Mouse (Mus musculus): ENCODE measurements at regions not wholly inside any gene's neighbourhood (a gene's known extent, or its start where the extent isn't known, plus 50 kb on each side); places are given as distances from the start of the nearest gene placed in this dataset.

GRCm38 (mm10) chr11:20930045-20930444, 99.2 kb upstream of the Lgalsl start:
- DNase-seq: no peak

GRCm38 (mm10) chr11:20930573-20930972, 99.7 kb upstream of the Lgalsl start:
- DNase-seq: no peak

- DNase-seq: peak; percentile 24
Observed at GRCm38 (mm10) chr11:20934191-20935062, 103.6 kb upstream of the Lgalsl start.

- no peak for DNase-seq
Observed at GRCm38 (mm10) chr11:20935063-20935370, 104.2 kb upstream of the Lgalsl start.

- no peak for DNase-seq
Observed at GRCm38 (mm10) chr11:20935910-20936309, 105.1 kb upstream of the Lgalsl start.

- DNase-seq: no peak
Observed at GRCm38 (mm10) chr11:20936996-20937395, 106.1 kb upstream of the Lgalsl start.

GRCm38 (mm10) chr11:20937942-20938341, 107.1 kb upstream of the Lgalsl start:
- DNase-seq: no peak

GRCm38 (mm10) chr11:20939644-20940043, 108.8 kb upstream of the Lgalsl start:
- DNase-seq: no peak

- peak; percentile 63 for DNase-seq
Observed at GRCm38 (mm10) chr11:20941546-20941945, 110.7 kb upstream of the Lgalsl start.

GRCm38 (mm10) chr11:20955561-20955960, 124.7 kb upstream of the Lgalsl start:
- DNase-seq: no peak

- no peak for DNase-seq
Observed at GRCm38 (mm10) chr11:20957766-20958165, 126.9 kb upstream of the Lgalsl start.

- peak; percentile 43 for DNase-seq
Observed at GRCm38 (mm10) chr11:20958233-20958632, 127.4 kb upstream of the Lgalsl start.

- DNase-seq: no peak
Observed at GRCm38 (mm10) chr11:20960066-20960465, 129.2 kb upstream of the Lgalsl start.

- no peak for DNase-seq
Observed at GRCm38 (mm10) chr11:20960750-20961149, 129.9 kb upstream of the Lgalsl start.

GRCm38 (mm10) chr11:20961626-20962025, 129.5 kb upstream of the Peli1 start:
- DNase-seq: no peak

- no peak for DNase-seq
Observed at GRCm38 (mm10) chr11:20965575-20966239, 125.4 kb upstream of the Peli1 start.

GRCm38 (mm10) chr11:20967321-20967984, 123.6 kb upstream of the Peli1 start:
- DNase-seq: no peak

GRCm38 (mm10) chr11:20968341-20968740, 122.8 kb upstream of the Peli1 start:
- no peak for DNase-seq

- DNase-seq: no peak
Observed at GRCm38 (mm10) chr11:20973141-20973540, 118.0 kb upstream of the Peli1 start.

- DNase-seq: no peak
Observed at GRCm38 (mm10) chr11:20981588-20981987, 109.5 kb upstream of the Peli1 start.

GRCm38 (mm10) chr11:20982010-20982409, 109.1 kb upstream of the Peli1 start:
- no peak for DNase-seq

GRCm38 (mm10) chr11:20982500-20982899, 108.6 kb upstream of the Peli1 start:
- no peak for DNase-seq

- no peak for DNase-seq
Observed at GRCm38 (mm10) chr11:20985069-20985759, 105.9 kb upstream of the Peli1 start.
